Mouse (Mus musculus) ES-E14 (cell line): ENCODE results near the gene Snai3.

ENCODE experiments used
- CHD2 ChIP-seq: IDR thresholded peaks from 2 replicates; pipeline ENCODE4 v1.6.1; 2014; ENCODE audit warnings: mild to moderate bottlenecking, low read depth, low read length, inconsistent platforms
- HCFC1 ChIP-seq: IDR thresholded peaks from 2 replicates; pipeline ENCODE4 v1.6.1; 2012; ENCODE audit warnings: low read length, inconsistent platforms, borderline replicate concordance; ENCODE audit not compliant: insufficient read depth
- MAFK ChIP-seq: IDR thresholded peaks from 2 replicates; pipeline ENCODE4 v1.6.1; 2014; ENCODE audit warnings: mild to moderate bottlenecking, low read depth, low read length, inconsistent platforms; ENCODE audit not compliant: insufficient read depth
- ZC3H11A ChIP-seq: IDR thresholded peaks from 2 replicates; pipeline ENCODE4 v1.6.1; 2012; ENCODE audit warnings: low read depth, mild to moderate bottlenecking, inconsistent platforms, low read length, borderline replicate concordance

DNA sequence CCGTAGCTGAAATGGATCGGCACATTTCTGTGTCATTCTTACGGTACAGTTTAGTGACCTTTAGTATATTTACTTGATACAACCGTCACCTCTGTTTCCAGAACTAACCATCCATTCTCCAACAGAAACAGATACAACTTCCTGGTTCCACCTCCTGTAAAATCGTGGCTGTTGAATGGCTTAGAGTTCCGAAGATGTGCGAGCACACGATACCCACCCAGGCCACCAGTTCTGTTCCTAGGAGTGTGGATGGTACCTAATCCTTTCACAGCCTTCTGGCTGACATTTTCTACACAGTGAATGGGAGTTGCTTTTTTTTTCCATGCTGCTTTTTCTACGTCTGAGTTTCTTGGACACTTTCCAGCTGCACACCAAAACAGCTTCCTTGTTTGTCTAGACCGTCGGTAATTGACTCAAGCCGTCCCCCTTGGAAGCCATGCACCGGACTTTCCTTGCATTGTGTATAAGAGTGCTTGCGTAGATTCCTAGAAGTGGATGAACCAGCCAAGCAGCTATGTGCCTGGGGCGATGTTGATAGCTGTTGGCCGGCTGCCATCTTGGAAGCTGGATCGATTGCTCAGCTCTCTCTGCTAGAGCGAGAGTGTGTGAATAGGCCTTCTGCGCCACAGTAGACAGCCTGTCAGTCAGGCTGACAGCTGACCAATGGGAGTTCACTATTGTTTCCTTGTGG, 16.3 kb downstream of the Snai3 start:
- no peak for TF ChIP-seq ZC3H11A
- no peak for TF ChIP-seq MAFK
- TF ChIP-seq CHD2: no peak; the same call in 1 of the 2 replicates
- TF ChIP-seq HCFC1: peak; percentile 74; the same call in 1 of the 2 replicates
